Mouse (Mus musculus): ENCODE data around the gene Kcnh1. TPM values are rescaled to one million over a fixed set of nuclear protein-coding genes. Genes with fewer than 3 reads are reported as not detected.

The Kcnh1 gene
- polyA plus RNA-seq, 1 experiment = 0.14 TPM

GRCm38 (mm10) chr1:192313571-192313972 lies 123.0 kb downstream of the Kcnh1 start:
- Histone ChIP-seq H3K4me3 (ENCODE audit: control insufficient read depth, low read depth, low read length) (no peak overlapping the region), H3K4me1 (ENCODE audit: control insufficient read depth, insufficient read depth, low read length) (peaks cover 6% of the 10 kb centered on the region), H3K27ac (ENCODE audit: control insufficient read depth, insufficient read depth, low read depth, low read length) (no peak overlapping the region), H3K27me3 (ENCODE audit: control insufficient read depth, insufficient read depth, low read length) (no peaks in the 10 kb centered on the region), H3K36me3 (ENCODE audit: control insufficient read depth, insufficient read depth, low read length) (no peaks in the 10 kb centered on the region)
- TF ChIP-seq CTCF (IDR thresholded peaks at IDR 0.05; ENCODE audit: control insufficient read depth, insufficient read depth, insufficient replicate concordance, low read depth, low read length) (no peak), POLR2A (IDR thresholded peaks at IDR 0.05; ENCODE audit: control insufficient read depth, low read depth, low read length) (no peak)

GRCm38 (mm10) chr1:192314044-192314443 lies 123.5 kb downstream of the Kcnh1 start:
- Histone ChIP-seq H3K4me1 (ENCODE audit: control insufficient read depth, insufficient read depth, low read length) (peaks cover 6% of the 10 kb centered on the region), H3K27me3 (ENCODE audit: control insufficient read depth, insufficient read depth, low read length) (no peaks in the 10 kb centered on the region), H3K27ac (ENCODE audit: control insufficient read depth, insufficient read depth, low read depth, low read length) (no peak overlapping the region), H3K4me3 (ENCODE audit: control insufficient read depth, low read depth, low read length) (no peak overlapping the region), H3K36me3 (ENCODE audit: control insufficient read depth, insufficient read depth, low read length) (no peaks in the 10 kb centered on the region)
- TF ChIP-seq CTCF (IDR thresholded peaks at IDR 0.05; ENCODE audit: control insufficient read depth, insufficient read depth, insufficient replicate concordance, low read depth, low read length) (no peak), POLR2A (IDR thresholded peaks at IDR 0.05; ENCODE audit: control insufficient read depth, low read depth, low read length) (no peak)

GRCm38 (mm10) chr1:192315392-192316070 lies 125.0 kb downstream of the Kcnh1 start:
- Histone ChIP-seq H3K36me3 (ENCODE audit: control insufficient read depth, insufficient read depth, low read length) (no peaks in the 10 kb centered on the region), H3K4me3 (ENCODE audit: control insufficient read depth, low read depth, low read length) (no peak overlapping the region)
- TF ChIP-seq CTCF (IDR thresholded peaks at IDR 0.05; ENCODE audit: control insufficient read depth, insufficient read depth, insufficient replicate concordance, low read depth, low read length) (no peak), POLR2A (IDR thresholded peaks at IDR 0.05; ENCODE audit: control insufficient read depth, low read depth, low read length) (no peak)

GRCm38 (mm10) chr1:192324223-192324622 lies 133.6 kb downstream of the Kcnh1 start:
- Histone ChIP-seq H3K4me1 (ENCODE audit: control insufficient read depth, insufficient read depth, low read length) (no peaks in the 10 kb centered on the region), H3K36me3 (ENCODE audit: control insufficient read depth, insufficient read depth, low read length) (no peaks in the 10 kb centered on the region), H3K4me3 (ENCODE audit: control insufficient read depth, low read depth, low read length) (no peak overlapping the region), H3K27ac (ENCODE audit: control insufficient read depth, insufficient read depth, low read depth, low read length) (no peak overlapping the region), H3K27me3 (ENCODE audit: control insufficient read depth, insufficient read depth, low read length) (no peaks in the 10 kb centered on the region)
- TF ChIP-seq CTCF (IDR thresholded peaks at IDR 0.05; ENCODE audit: control insufficient read depth, insufficient read depth, insufficient replicate concordance, low read depth, low read length) (no peak), POLR2A (IDR thresholded peaks at IDR 0.05; ENCODE audit: control insufficient read depth, low read depth, low read length) (no peak)

More at GRCm38 (mm10) chr1:192315392-192316070, 125.0 kb downstream of the Kcnh1 start:
- H3K27me3 ChIP-seq (ENCODE audit: control insufficient read depth, insufficient read depth, low read length) = no peaks in the 10 kb centered on the region
- peaks cover 6% of the 10 kb centered on the region for H3K4me1 ChIP-seq (ENCODE audit: control insufficient read depth, insufficient read depth, low read length)
- H3K27ac ChIP-seq (ENCODE audit: control insufficient read depth, insufficient read depth, low read depth, low read length) = no peak overlapping the region

- Histone ChIP-seq H3K27ac (ENCODE audit: control insufficient read depth, insufficient read depth, low read depth, low read length) (no peak overlapping the region), H3K36me3 (ENCODE audit: control insufficient read depth, insufficient read depth, low read length) (no peaks in the 10 kb centered on the region), H3K27me3 (ENCODE audit: control insufficient read depth, insufficient read depth, low read length) (no peaks in the 10 kb centered on the region), H3K4me1 (ENCODE audit: control insufficient read depth, insufficient read depth, low read length) (no peaks in the 10 kb centered on the region), H3K4me3 (ENCODE audit: control insufficient read depth, low read depth, low read length) (no peak overlapping the region)
- TF ChIP-seq CTCF (IDR thresholded peaks at IDR 0.05; ENCODE audit: control insufficient read depth, insufficient read depth, insufficient replicate concordance, low read depth, low read length) = no peak
- TF ChIP-seq POLR2A (IDR thresholded peaks at IDR 0.05; ENCODE audit: control insufficient read depth, low read depth, low read length) = no peak
These were observed 136.5 kb downstream of the Kcnh1 start for GRCm38 (mm10) chr1:192327052-192327451.

- TF ChIP-seq POLR2A (IDR thresholded peaks at IDR 0.05; ENCODE audit: control insufficient read depth, low read depth, low read length) = no peak
- no peak for TF ChIP-seq CTCF (IDR thresholded peaks at IDR 0.05; ENCODE audit: control insufficient read depth, insufficient read depth, insufficient replicate concordance, low read depth, low read length)
- Histone ChIP-seq H3K36me3 (ENCODE audit: control insufficient read depth, insufficient read depth, low read length) (no peaks in the 10 kb centered on the region), H3K4me1 (ENCODE audit: control insufficient read depth, insufficient read depth, low read length) (no peaks in the 10 kb centered on the region), H3K27ac (ENCODE audit: control insufficient read depth, insufficient read depth, low read depth, low read length) (no peak overlapping the region), H3K27me3 (ENCODE audit: control insufficient read depth, insufficient read depth, low read length) (no peaks in the 10 kb centered on the region), H3K4me3 (ENCODE audit: control insufficient read depth, low read depth, low read length) (no peak overlapping the region)
These were observed 140.6 kb downstream of the Kcnh1 start for GRCm38 (mm10) chr1:192331207-192331606.

GRCm38 (mm10) chr1:192336029-192336428 lies 145.5 kb downstream of the Kcnh1 start:
- Histone ChIP-seq H3K27me3 (ENCODE audit: control insufficient read depth, insufficient read depth, low read length) (no peaks in the 10 kb centered on the region), H3K27ac (ENCODE audit: control insufficient read depth, insufficient read depth, low read depth, low read length) (no peak overlapping the region), H3K4me1 (ENCODE audit: control insufficient read depth, insufficient read depth, low read length) (no peaks in the 10 kb centered on the region), H3K36me3 (ENCODE audit: control insufficient read depth, insufficient read depth, low read length) (no peaks in the 10 kb centered on the region), H3K4me3 (ENCODE audit: control insufficient read depth, low read depth, low read length) (no peak overlapping the region)
- TF ChIP-seq POLR2A (IDR thresholded peaks at IDR 0.05; ENCODE audit: control insufficient read depth, low read depth, low read length) (no peak), CTCF (IDR thresholded peaks at IDR 0.05; ENCODE audit: control insufficient read depth, insufficient read depth, insufficient replicate concordance, low read depth, low read length) (no peak)

Measured in testis, adult 2 months (tissue).